Mouse (Mus musculus) gonadal fat pad, adult 2 months (tissue): ENCODE data around the gene Tekt2. TPM values are rescaled to one million over a fixed set of nuclear protein-coding genes. Genes with fewer than 3 reads are reported as not detected.

ENCODE experiments used
- DNase-seq: peaks from one replicate; pipeline ENCODE4 v3.0.0-alpha.2; 2012; ENCODE audit warnings: low read depth
- polyA plus RNA-seq: library from polyadenylated mRNA; depleted of rRNA; stranded (reverse); fragments of >200 nt; gene quantifications from 2 replicates; pipeline ENCODE4 v1.2.3, GENCODE M21; 2012; rRNA removed

The Tekt2 gene
- 5.7 and 8.0 TPM in 2 replicates for polyA plus RNA-seq

DNA sequence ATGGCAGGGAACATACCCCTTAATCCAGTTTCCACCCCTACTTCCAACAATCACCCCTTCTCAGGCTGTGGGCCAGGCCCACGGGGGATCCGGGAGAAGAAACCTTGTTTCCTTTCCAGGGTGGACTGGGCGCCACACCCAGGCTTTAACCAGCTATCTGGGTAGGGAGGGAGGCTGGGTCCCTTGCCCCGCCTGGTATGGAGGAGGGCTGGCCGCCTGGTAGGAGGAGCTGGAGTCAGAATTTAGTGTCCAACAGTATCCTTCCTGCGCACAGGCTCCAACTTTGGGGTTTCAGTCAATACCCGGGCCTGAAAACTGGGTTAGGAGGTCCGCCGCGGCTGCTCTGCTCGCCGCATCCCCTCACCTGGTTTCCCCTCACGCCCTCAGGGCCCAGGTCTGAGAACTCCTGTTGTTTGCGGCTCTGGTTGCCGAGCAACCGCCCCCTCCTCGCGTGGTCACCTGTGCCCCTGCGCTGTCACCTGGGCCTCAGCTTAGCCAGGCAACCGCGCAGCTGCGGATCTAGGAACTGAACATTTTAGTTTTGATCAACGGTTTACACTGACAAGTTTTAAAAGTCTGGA, at the start of gene Tekt2:
Tekt2 (minus strand) TSS at position 408 of the 581 bp plus-strand sequence.
- DNase-seq: no peak

DNA sequence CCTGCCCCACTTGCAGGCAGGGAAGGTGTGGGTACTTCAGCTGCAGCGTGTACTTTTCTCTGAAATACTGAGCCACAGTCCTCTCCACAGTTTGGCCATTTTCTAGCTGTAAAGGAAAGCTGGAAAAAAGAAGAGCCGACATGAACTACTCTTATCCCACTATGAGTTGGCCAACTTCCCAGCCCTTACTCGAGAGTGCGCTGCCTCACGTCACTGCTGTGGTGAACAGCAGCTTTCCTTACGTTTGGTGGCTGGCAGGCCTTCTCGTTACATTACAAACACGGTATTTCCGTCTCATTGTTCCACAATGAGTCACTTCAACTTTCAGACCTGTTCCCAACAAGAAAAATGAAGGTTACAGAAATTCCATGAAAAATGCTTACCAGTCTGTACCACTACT, 46.0 kb upstream of the Tekt2 start:
- DNase-seq: no peak

DNA sequence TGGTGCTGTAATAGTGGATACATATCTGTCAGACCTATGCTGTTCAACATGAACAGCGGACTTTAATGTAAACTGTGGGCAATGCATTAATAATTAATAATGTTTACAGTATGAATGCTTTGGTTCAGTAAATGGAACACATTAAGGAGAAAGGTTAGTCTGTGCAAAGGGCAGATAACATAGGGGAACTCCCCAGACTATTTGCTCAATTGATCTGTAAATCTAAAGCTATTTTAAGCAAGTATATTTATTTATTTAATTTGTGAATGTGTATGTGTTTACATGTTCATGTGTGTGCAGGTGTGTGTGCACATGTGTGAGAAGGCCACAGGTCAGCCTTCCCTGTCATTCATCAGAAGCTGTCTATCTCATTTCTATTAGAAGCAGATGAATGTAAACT, 34.6 kb upstream of the Tekt2 start:
- no peak for DNase-seq

DNA sequence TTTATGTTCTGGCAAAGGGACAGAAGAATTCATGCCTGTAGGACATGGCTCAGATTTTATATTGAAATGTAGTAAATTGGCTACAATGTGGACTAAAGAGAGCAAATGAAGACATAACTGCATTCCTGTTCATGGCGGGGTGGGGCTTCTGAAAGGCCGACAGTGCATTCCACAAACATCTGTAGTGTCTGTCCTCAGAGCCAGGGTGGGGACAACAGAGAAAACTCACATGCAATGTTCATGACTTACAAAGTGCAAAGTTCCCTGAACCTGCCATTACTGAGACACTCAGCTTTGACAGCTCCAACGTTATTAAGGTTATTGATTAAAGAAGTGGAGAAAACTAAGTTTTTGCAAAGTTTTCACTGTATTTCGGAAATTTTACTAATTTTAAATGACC, 18.0 kb upstream of the Tekt2 start:
- no peak for DNase-seq

DNA sequence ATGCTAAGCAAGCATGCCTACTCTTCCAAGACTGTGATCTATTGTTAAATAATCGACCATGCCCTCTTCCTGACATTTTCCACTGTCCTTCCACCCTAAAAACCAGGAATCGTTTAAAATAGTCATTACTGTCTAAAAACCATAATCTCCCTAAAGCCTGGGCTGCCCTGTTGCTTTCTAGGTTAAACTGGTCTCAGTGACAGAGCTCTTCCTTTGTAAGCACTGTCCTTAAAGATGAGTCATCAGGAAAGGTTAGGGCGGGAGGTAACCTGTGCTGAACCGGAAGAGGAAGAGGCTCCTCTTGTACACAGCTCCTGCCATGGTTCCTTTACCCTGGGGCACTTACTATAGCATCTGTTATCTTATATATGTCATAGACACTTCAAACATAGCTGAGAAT, 14.0 kb upstream of the Tekt2 start:
- no peak for DNase-seq

DNA sequence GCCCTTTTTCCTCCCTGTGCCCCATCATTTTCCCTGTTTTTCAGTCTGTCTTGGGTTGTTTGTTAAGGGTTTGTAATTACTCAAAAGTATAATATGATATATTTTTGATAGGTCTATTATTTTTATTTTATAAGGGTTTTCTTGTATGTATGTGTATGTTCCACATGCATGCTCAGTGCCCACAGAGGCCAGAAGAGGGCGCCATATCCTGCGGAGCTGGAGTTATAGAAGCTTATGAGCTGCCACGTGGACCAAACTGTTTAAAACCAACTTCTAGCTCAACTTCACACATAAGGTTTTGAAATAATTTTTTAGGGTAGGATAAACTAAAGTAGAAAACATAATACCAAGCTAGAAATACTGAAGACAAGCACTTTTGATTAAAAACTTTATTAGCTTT, 6.9 kb upstream of the Tekt2 start:
- DNase-seq: no peak

DNA sequence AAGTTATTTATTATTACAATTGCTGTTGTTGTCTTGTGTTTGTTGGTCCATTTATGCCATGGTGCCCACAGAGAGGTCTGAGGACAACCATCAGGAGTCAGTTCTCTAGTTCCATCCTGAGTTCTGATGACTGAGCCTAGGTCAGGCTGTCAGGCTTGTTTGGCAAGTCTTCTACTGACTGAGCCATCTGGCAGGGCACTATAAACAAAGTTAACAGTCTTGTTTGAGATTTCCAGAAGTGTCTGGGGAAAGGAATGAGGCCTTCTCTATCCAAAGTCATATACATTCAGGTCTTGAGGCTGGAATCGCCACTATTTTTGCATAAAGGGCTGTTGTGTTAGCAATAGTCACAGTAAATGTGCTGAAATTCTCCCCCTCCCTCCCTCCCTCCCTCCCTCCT, 6.3 kb upstream of the Tekt2 start:
- no peak for DNase-seq

DNA sequence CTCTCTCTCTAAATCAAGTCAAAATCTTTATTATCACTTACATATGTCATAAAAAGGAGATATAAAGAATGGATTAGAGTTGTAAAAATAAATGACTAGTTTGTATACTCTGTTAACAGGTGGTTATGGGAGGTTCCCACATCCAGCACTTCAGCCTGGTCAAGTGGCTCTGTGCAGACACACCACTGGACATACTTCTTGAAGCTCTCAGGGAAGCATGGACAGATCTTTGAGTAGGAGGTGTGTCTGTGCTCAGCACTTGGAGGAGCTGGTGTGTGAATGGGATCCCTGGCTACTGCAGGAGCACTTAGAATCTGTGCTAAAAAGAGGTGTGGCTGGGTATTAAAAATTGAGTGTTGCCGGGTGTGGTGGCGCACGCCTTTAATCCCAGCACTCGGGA, 4.8 kb upstream of the Tekt2 start:
- DNase-seq: no peak

DNA sequence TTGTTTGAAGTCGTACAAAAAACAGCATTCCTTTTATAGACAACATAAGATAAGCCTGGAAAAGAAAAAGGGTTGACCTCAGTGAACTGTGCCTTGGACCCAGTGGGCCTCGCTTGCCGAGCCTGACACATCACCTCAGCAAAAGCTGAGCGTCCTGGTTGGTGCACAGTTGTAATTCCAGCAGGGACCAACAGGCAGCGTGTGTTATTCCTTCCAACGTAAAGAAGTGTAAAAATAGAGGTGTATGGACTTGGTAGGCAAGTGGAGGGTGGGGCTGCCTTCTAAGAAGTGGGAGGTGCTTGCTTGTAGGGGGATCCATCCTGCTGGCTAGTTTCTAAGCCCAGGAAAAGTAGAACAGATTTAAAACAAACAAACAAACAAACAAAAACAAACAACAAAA, 548 bp upstream of the Tekt2 start:
- DNase-seq: no peak

DNA sequence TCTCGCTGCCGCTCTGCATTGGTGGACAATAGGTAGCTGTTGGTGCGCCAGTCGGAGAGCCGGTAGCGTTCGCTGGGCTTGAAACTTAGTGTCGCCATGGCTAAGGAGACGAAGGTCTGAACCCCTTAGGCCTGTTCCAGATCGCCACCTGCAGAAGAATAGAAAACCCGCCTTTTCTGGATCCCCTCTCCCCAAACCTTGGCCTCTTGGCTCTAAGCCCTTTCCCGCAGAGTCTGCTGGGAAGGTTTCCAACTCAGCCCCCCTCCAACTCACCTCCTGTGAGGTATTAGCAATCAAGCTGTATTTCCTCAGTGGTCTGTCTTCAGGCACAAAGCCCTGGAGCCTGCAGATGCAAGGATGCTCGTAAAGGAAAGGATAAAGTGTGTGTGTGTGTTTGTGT, 627 bp downstream of the Tekt2 start:
- DNase-seq: no peak

DNA sequence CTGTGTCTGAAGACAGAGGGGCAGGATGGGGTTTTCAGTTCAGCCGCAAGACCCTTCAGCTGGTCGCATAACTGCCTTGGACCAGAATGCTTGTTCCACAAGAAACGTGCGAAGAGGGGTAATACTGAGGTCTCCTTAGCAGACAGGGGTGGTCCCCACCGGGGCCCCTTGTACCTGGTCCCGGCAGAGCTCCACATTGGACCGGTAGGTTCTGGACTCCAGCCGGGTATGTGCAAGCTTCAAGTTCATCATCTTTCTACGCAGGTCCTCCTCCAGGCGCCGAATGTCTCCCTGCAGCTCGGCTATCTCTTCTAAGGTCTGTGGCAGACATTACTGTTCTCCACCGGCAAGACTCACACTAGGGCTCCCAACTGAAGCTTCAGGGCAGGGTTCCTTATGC, 2.8 kb downstream of the Tekt2 start:
- DNase-seq: no peak

DNA sequence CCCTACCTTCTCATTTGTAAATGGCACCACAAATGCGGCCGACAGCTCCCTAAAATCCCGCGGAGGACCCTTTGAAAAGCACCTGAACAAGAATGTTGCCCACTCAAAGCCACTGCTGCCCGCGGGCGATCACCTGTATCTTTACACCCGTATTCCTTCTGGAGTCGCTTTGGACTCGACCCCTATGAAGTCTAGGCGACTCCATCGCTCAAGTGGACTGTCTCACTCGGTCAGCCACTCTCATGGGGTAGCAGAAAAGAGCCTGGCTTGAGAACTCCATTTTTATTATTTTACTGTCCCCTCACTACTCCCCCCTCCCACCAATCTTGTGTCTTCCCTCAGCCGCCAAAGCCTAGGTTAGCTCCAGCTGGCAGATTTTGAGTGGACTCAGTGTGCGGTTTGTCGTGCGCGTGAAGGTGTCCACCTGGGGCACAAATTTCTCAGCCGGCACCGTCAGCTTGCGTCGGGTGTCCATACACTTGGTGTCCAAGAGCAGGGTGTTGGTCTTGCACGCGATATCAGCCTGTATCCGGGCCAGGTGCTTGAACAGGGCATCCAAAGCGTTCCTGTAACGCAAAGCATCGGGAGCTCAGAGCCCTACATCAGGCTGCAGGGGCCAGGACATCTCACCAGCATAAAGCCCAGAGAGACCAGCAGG, 3.5 kb downstream of the Tekt2 start:
- DNase-seq: no peak

DNA sequence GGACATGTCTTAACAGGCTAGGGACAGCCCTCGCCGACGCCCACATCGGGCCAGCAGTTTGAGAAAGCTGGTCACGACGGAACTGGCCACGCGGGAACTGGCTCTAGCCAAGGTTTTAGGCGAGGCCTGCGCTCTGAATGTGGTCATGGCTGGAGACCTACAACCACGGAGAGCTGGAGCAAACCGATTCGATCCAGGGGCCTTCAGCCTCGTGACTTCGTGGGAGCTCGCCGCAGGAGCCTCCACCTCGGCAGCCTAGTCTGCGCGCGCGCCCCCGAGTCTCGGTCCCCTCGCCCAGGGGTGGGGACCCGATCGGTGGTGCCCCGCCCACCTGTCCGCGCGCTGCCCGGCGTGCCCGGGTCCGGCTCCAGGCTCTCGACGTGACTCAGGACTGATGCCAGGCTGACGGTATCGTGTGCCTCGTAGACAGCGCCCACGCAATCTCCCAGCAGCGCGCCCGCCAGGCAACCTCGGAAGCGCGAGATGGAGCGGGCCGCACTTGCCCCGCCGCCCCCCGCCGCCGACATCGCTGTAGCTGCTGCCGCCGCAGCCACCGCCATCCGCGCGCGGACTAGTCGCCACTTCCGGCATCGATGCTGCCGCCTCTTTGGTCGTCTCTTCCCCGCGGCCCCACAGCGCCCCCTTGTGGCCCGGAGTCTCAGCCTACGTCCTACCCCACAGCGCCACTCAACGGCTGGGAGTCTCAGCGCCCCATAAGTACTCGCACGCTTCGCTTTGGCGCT, 4.2 kb downstream of the Tekt2 start, which contains the start of gene Adprhl2:
Adprhl2 (minus strand) TSS at position 593 of the 743 bp plus-strand sequence.
- DNase-seq: no peak

DNA sequence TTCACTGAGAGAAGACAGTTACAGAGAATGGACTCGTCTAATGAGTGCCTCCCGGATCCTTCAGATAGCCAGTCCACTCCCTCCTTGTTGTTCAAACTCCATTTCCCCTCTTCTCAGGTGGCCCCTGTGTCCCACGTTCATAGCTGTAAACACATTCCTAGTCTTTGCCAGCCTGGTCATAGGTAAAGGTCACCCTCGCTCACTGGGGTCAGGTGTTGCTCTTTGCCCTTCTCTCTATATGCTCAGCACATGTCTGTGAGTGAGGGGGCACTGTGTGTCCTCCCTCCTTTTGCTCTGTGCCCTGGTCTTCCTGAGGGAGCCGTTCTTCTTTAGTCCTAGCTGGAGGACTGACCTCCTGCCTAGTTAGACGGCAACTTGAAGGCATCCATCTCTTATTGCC, 5.7 kb downstream of the Tekt2 start:
- DNase-seq: no peak

DNA sequence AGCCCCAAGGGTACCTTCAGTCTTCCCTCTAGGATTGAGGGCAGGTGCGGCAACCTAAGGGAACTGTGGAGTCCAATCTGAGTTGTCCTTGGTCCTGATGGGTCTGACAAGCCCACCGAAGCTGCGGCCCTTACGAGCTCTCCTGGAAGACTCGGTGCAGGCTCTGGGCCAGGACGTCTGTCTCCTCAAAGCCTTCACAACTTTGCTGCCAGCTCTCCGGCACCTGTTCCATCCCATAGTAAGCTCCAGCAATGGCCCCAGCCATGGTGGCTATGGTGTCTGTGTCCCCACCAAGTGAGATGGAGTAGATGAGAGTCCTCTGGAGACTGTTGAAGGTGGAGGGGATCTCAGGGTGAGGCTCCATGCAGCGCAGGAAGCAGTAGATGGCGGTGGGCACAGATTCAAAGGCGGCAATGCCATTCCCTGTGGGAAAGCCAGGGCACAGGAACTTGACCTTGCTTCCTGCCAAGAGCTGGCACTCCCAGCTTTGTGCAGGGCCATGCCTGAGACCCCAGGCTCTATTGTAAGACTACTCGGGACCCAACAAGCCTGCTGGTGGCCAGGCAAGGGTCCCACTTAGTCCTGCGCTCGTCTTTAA, 8.9 kb downstream of the Tekt2 start:
- no peak for DNase-seq

DNA sequence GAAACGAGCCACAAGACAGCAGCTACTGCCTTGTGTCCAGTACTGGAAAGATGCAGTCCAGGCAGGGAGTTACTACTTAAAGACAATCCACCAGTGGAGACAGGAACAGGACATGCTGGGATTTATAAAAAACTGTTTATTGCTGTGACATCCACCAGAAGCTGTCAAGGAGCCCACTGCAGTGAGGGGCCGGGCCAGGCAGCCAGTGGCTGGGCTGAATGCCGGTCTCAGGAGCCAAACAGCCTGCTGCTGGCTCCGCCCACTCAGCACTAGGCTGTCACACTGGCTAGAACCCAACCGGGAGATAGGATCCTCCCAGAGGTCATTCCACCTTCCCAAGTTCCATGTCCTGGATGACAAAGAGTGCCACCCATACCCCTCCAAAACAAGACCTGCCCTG, 9.6 kb downstream of the Tekt2 start:
- no peak for DNase-seq

DNA sequence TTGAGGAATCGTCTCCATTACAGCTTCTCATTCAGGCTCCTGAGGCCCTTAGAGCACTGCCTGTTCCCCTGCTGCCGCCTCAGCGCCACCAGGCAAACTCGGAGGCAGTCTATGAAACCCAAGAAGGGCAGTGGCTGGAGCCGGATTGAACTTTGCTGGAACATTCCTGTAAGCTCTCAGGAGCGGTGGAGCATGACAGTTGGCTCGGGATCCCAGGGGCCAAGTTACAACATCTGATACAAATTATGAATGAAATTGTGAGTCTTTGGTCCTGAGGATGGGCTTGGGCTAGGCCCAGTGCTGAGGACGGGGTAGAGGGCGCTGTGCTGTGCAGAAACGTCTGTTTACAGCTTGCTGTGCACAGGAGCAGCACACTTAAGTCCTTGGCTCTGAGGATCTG, 11.1 kb downstream of the Tekt2 start:
- no peak for DNase-seq

DNA sequence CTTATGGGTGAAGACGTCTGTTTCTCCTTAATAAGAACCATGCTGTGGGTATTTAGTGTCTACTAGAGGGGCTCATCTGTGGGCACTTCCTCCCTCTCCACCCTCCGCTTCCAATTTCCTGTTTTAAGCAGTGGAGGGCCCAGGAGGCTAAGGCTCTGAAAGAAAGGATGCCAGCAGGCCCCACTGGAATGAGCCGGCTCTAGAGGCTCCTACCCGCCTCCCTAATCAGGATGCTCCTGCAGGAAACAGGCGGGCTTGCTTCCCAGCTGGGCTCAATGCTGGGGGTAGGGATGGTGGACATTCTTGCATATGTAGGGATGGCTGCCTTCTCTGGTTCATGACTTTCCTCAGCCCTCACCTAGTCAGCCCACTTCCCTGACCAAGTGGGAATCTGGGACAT, 12.3 kb downstream of the Tekt2 start:
- DNase-seq: no peak

DNA sequence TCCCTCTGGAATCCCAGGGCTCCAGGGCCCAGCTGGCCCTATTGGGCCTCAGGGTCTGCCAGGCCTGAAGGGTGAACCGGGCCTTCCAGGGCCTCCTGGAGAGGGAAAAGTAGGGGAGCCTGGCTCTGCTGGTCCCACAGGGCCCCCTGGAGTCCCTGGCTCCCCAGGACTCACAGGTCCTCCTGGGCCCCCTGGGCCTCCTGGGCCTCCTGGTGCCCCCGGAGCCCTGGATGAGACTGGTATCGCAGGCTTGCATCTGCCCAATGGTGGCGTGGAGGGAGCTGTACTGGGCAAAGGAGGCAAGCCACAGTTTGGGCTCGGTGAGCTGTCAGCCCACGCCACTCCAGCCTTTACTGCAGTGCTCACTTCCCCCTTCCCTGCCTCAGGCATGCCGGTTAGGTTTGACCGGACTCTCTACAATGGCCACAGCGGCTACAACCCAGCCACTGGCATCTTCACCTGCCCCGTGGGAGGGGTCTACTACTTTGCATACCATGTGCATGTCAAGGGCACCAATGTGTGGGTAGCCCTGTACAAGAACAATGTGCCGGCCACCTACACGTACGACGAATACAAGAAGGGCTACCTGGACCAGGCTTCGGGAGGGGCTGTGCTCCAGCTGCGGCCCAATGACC, 13.8 kb downstream of the Tekt2 start:
- DNase-seq: no peak

DNA sequence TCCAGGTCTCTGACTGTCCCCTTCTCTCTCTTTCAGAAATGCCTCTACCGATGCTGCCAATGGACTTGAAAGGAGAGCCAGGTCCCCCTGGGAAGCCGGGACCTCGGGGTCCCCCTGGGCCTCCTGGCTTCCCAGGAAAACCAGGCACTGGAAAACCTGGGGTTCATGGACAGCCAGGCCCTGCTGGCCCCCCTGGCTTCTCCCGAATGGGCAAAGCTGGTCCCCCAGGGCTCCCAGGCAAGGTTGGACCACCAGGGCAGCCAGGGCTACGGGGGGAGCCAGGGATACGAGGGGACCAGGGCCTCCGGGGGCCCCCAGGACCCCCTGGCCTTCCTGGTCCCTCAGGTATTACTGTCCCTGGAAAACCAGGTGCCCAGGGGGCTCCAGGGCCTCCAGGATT, 15.1 kb downstream of the Tekt2 start:
- DNase-seq: no peak

DNA sequence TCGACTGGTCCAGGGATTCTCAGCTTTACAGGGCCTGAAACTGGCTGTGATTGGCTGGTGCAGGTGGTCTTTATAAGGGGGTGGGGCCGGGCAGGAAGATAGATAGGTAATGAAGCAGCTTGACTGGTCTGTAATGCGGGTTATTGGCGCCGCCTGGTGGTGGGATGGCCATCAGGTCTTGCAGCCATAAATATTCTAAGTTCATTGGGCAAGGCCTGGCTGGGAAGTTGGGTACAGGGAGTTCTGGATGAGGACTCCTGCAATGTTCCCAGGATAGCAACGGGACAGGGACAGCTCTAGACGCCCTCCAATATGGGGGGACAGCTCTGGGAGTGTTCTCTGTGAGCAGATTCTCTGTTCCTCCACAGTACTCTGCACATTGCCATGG, 15.6 kb downstream of the Tekt2 start:
- DNase-seq: no peak

DNA sequence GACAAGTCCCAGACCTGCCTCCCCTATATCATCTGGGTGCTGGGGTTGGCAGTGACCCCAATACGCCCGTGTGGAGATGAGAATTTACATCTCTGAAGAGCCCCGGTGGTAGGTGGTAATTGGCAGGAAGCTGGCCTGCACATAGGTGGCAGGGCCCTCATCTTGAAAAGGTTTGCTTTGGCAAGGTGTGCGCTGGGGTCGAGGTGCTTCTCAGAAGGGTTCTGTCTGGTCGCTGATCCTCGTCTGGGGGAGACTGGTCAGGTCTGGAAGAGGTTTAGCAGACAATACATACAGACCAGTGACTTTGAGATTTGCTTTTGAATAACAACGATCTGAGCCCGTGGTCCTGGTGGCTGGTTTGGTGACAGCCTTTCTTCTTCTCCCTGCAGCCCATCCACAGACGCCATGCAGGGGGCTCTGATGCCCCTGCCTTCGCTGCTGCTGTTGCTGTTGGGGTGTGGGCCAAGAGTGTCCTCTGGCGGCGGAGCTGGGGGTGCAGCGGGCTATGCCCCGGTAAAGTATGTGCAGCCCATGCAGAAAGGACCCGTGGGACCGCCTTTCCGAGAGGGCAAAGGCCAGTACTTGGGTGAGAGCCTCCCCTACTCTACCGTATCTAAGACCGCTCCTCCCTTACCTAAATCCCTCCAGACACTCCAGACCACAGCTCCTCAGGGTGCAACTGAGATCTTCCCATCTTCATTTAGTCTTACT, 16.1 kb downstream of the Tekt2 start:
- no peak for DNase-seq
